Mouse (Mus musculus): ENCODE data around the gene 4933434E20Rik.
A peak's percentile ranks its signal among the peaks of the same experiment; 100 is the strongest.

Gene 4933434E20Rik

DNA sequence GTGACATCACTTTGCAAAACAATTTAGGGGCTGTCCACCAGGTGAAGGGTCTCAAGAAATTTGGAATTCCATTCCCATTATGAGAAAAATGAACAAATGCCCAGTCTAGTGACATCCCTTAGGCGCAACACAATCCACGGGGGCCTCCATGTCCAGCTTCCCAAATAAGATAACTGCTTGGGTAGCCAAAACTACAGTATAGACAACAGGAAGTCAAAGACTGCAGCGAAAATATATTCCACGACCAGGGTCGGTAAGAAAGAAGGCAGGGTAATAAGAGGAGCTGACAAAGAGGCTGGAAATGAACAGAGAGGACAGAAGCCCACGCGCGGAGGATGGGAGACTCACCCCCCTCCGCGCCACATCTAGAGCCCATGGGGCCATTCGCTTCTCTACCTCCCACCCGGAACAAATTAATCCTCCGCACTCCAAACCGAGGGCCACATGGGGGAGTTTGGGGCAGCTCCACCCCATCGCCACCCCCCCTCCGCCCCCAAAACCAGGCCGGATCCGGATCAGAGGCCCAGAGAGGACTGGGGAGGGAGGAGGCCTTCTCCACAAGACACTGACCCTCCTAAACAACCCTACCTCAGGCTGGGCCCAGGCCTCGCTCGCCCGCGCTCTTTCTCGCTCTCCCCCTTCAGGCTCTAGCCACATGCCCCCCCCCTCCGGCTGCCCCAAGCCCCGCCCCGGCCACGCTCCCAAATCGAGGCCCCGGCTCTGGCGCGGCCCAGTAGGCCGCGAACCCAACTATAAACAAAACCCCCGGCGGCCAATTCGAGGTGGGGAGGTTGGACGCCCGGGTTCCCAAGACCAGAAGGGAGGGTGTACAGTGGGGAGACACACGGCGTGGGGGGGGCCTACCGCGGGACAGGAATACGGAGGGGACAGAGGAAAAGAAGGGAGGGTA is at the start of gene 4933434E20Rik:
Gene 4933434E20Rik (plus strand): TSS at position 196 of the 910 bp plus-strand sequence.
- DNase-seq (ENCODE audit: low spot score in 2 of 2) = peak; percentile 37 to 39

DNA sequence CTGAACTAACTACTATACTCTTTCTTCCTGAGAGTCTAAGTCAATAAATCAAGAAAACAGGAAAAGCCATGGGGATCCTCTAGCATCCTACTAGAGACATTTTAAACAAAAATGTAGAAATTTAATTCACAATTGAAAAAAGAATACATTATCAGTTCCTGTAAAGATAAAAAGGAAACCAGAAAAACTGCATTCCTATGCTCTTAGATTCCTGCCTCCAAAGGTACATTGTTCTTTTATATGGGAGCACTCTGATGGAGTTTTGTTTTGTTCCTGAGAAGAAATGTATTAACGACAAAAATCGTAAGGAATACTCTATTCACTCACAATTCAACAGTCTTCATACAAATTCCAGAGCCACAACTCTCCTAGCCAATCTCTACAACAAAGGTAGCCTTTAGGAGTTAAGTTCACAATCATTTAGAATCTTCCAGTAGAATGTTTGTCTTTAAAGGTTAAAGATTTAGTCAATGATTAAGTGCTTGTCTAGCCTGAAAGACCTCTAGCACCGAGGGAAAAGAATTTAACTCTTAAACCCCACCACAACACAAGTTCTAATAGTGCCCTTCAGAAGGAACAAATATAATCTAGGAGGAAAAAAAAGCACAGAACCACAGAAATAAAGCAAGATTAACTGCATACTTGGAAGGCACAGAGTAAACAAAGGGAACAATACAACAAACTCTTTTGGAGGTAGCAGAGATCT is 47.2 kb upstream of the 4933434E20Rik start:
- no peak for DNase-seq (ENCODE audit: low spot score in 2 of 2)

DNA sequence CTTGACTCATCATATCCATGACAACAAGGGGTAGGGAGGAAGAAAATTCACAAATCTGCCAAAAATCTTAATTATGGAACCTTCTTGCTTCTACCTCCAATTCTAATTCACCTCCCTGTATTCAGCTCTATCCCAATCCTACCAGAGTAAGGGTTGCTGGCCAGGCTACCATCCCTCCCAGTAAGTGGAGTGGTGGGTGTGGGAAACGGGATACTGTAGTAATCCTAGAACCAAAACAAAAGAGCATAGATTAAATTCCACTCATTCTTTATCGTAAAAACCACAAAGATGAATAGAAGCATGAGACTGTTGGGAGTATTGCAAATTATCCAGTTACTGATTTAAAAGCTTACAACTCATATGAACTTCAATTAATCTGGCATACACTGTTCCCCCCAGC is 41.1 kb upstream of the 4933434E20Rik start:
- DNase-seq (ENCODE audit: low spot score in 2 of 2) = no peak

DNA sequence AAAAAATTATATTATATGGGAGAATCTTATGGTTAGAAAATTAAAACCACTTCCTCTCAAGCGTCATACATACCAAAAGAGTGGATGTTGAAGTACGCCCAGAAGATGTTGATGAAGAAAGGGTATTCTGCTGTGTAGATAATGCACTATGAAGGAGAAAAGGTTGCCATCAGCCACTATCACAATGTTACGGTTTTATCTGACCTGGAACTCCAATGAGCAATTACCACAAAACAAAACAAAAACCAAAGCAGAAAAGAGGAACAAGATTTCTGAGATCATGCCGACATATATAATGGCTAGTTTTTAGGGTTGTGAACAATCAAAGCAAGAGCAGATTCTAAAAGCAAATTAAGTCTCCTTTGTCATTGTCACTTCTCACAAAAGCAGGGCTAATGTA is 34.8 kb upstream of the 4933434E20Rik start:
- DNase-seq (ENCODE audit: low spot score in 2 of 2) = no peak

DNA sequence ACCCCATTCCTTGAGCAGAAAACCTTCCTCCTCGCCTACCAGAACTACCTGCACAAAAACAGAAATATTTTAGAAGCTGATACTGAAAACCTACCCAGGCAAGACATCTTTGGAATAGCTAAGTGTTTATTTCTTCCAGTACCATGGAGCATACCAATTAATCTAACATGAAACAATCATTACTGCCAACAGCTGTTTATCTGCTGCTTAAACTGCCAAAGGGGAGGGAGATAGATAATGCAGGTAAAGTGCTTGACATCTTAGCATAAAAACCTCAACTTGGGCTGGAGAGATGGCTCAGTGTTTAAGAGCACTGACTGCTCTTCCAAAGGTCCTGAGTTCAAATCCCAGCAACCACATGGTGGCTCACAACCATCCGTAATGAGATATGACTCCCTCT is 16.8 kb upstream of the 4933434E20Rik start:
- no peak for DNase-seq (ENCODE audit: low spot score in 2 of 2)

DNA sequence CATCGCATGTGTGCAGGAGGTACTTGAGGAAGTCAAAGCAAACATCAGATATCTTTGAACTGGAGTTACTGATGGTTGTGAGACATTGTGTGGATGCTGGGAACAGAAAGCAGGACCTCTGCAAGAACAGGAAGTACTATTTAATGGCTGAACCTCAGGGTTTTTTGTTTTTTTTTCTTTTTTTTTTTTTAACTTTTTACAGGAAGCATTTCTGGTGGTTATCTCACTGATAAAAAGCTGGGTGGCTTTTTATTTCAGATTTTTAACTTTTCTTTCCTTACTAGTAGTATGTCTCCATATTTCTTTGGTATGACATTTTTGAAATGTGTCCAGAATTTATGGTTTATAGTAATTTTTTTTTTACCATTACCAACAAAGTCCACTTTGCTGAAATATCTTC is 15.2 kb upstream of the 4933434E20Rik start:
- DNase-seq (ENCODE audit: low spot score in 2 of 2) = no peak

DNA sequence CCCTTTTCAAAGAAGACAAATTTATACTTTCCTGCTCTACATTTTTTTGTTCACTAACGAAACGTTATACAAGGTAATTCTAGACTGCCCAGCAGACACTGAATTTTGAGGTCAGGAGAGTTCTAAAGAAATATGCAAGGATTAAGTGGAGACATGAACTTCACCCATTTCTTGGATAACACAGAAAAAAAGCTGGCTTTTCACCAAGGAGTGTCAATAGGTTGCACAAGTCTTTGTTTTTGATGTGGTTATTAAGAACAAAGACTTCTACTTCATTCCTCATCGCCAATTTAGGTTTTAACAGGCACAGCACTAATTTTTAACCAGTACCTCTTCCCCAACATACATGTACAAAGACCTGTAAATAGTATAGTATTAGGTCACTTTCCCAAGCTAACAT is 1.7 kb upstream of the 4933434E20Rik start:
- DNase-seq (ENCODE audit: low spot score in 2 of 2) = no peak

DNA sequence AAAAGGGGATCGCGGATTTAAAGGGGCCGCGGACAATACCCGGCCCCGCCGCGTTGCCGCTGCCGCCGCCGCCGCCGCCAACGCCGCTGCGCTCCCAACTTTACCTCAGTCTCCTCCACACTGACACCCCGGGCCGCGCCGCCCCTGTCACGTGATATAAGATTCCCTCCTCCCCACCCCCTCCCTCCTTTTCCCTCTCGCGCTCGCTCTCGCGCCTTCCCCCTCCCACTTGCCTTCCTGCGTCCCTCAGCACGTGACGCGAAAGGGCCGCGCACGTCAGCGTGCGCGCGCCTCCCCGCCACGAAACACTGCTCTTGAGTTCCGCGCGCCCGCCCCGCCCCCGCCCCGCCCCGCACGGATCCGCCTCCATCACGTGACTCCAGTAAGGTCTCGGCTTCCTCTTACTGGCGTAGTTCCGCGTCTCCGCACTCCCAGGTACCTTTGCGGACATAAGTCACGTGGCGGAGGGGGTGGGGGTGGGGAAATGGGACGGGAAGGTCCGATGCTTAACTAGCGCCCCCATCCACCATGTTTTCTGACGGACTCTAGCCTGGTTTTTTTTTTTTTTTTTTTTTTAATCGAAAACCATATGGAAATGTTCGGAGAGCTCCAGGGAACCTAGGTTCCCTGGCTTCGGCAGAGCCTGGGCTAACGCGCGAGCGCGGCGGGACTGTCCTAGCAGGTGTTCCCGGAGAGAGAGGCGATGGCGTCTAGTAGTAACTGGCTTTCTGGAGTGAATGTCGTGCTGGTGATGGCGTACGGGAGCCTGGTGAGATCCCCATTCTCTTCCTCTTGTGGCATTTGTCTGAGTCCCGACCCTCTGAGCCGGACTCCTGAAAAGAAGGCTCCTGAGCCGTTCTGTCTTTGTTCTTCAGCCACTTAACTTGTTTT is 1.2 kb downstream of the 4933434E20Rik start, which contains the start of gene Ubap2l:
Gene Ubap2l (minus strand): TSS at position 278 of the 891 bp plus-strand sequence.
- DNase-seq (ENCODE audit: low spot score in 2 of 2) = peak; percentile 87 to 92

DNA sequence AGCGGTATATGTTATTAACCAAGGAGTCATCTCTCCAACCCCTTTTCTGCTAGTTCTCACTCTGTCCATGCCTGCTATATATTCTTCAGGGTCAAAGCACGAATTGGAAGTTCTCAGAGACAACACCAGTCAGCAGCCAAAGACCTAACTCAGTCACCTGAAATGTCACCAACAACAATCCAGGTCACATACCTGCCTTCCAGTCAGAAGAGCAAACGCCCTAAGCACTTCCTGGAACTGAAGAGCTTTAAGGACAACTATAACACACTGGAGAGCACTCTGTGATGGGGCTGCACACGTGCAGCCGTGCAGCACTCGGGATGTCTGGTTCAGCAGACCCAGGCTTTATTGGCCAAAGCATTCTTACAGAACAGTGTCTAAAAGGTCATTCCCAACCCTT is 10.1 kb downstream of the 4933434E20Rik start:
- no peak for DNase-seq (ENCODE audit: low spot score in 2 of 2)

DNA sequence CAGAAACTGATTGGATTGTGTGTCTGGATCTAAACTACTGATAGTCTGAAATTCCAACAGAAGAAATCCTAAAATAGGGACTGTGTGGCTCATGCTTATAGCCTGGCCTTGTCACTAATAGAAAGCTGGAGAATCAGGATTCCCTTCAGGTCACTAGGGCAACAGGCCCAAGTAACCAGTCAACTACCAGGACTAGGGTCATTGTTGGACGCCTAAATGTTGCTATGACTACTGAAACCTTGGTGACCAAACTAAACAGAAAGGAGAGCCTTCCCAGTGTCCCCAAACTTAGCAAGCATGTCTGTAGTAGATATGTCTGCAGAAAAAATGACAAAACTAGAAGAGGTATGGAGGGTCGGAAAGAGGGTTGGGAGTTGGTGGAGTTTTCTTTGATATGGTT is 11.1 kb downstream of the 4933434E20Rik start:
- no peak for DNase-seq (ENCODE audit: low spot score in 2 of 2)

DNA sequence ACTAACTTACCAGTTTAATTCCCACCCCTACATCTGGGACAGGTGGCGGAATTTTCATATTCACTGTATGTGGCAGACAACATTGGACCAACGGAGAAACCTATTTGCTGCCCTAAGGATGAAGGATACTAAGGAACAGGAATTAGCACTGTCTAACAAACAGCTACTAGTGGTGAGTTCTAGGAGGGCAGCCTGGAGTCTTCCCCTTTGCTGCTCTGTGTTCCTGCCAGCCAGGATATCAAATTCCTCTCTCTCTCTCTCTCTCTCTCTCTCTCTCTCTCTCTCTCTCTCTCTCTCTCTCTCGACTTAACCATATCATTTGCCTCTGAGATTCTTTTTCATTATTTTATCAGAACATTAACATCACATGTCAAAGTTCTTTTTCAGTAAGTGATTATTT is 12.9 kb downstream of the 4933434E20Rik start:
- DNase-seq (ENCODE audit: low spot score in 2 of 2) = no peak

DNA sequence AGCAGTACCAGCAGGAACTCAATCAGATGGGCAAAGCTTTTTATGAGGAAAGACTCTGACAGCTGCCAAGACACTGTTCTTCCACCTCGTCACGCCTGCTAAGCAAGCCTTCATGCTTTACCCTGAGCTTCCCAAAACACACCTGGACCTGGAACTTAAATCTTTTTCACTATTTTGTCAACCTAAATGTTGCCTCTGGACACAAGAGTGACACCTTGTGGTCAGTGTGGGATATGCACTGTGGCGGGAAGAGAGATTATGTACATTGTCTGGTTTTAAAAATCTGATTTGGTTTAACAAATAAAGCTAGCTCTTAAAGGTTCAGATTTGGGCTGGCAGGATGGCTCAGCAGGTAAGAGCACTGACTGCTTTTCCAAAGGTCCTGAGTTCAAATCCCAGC is 14.1 kb downstream of the 4933434E20Rik start:
- DNase-seq (ENCODE audit: low spot score in 2 of 2) = no peak

DNA sequence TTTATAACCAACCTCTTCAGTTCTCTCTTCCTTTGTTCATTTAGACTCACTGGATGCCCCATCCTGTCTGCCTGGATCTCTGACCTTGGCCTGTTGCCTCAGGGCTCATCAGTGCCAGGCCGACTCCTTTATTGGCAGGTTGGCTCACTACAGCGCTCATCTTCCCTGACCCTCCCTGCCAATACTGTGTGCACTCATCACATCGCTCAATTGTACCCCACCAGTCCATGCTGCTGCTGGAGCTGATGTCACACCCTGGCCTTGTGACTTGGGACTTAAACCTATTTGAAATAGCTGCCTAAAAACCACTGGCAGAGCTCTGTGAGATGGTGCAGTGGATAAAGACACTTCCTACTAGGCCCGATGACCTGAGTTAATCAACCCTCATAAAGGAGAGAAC is 16.4 kb downstream of the 4933434E20Rik start:
- no peak for DNase-seq (ENCODE audit: low spot score in 2 of 2)

DNA sequence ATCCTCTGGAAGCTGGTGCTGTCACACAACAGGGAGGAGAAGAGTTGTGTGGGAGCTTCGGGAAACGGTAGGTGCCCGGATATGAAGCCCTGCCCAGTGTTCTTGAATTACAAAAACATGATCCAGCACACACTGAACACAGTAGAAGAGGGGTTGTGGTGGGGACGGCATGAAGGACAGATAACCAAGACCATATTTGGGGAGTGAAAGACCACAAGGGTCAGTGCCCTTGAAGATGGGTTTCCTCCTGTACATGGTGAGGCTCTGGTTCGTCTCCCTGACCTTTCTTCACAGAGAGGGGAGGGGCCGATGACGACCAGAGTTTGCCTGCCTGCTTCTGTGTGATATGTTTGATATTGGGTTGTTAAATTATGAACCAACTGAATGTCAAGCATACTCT is 18.3 kb downstream of the 4933434E20Rik start:
- DNase-seq (ENCODE audit: low spot score in 2 of 2) = no peak

DNA sequence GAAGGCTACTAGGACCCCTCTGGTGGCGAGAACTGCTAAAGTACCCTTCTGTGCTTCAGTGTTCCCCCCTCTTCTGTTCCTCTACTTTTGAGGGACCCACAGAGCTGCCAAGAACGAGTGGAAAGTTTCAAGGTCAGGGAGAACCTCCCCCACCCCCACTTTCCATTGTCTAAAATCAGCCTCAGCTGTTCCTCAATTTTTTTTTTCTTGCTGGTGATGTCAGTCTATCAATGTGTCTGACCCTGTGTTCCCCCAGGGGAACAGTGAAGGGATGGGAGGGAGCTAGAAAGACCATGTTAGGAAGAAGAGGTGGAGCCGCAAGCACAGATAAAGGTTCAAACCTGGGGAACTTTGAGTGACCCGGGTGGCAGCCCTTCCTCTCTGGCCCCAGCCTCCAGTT is 20.9 kb downstream of the 4933434E20Rik start, which contains the start of gene Tpm3:
Gene Tpm3 (plus strand): TSS at position 356 of the 400 bp plus-strand sequence.
- DNase-seq (ENCODE audit: low spot score in 2 of 2) = no peak

DNA sequence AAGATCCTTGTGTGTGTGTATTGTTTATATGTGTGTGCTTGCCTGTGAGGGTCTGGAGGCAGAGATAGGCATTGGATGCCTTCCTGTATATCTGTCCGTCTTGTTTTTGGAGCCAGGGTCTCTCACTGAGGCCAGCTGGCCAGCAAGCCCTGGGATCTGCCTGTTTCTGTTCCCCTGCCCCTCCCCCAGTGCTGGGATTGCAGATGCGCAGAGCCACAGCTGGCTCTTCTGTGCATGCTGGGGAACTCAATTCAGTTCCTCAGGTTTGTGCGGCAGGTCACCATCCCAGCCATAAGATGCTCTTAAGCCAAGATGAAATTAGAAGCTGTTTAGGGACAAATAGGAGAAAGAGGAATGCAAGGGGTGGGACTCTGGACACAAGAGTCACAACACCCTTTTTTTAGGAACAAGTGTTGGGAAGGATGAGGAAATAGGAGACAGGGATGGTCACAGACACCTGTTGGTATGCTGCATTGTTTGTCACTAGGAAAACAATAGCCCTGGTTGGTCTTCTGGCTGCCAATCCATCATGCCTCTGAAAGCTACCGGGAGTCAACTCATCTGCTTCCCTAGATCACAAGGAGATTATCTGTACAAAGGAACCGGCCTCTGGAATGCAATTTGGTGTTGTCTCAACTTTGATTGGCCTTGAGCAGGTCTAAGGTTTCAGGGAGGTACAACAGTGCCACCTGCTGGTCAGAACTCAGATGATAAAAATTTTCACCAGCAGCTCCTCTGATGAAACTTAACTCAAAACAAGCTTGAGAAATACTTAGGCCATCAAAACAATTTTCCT is 25.7 kb downstream of the 4933434E20Rik start:
- peak in 1 of 2 experiments; percentile 77 for DNase-seq (ENCODE audit: low spot score in 2 of 2)

DNA sequence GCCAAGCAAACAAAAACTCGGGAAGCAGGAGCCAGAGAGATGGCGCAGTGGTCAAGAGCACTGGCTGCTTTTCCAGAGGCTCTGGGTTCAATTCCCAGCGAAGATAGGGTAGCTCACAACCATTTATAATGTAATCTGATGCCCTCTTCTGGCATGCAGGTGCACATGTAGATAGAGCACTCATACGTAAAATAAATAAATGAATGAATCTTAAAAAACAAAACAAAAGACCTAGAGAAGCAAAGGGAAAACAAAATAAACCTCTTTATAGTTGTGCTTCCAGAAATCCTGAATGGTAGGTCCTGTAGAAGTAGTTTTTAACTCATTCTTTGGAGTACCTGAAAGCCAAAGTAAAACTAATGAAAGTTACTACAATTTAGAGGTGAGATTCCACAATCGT is 26.8 kb downstream of the 4933434E20Rik start:
- no peak for DNase-seq (ENCODE audit: low spot score in 2 of 2)

DNA sequence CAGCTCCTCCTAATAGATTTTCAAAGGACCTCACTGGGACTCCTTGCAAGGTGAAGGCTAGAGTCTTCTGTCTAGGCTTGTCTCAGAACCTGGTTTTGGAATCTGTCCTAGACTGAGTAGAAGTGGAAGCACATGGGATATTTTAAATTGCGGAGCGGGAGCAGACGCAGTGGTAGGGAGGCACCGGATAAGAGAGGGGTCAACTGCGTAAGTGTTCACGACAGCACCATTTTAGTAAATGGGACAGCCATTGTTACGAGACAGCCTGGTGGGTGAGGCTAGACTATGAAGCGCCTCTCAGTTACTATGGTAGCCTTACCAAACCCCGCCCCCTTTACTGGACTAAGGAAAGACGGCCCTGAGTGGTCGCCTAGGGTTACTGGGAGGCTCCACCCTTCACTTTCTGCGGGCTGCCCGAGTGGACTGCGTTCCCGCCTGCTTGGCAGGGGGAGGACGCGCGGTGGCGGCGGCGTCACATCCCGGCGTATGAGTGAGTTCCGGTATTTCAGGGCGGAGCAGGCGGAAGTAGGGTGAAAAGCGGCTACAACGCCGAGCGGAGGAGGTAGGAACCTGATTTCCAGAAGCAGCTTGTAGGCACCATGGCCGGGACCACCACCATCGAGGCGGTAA is 27.8 kb downstream of the 4933434E20Rik start:
- DNase-seq (ENCODE audit: low spot score in 2 of 2) = peak; percentile 86

DNA sequence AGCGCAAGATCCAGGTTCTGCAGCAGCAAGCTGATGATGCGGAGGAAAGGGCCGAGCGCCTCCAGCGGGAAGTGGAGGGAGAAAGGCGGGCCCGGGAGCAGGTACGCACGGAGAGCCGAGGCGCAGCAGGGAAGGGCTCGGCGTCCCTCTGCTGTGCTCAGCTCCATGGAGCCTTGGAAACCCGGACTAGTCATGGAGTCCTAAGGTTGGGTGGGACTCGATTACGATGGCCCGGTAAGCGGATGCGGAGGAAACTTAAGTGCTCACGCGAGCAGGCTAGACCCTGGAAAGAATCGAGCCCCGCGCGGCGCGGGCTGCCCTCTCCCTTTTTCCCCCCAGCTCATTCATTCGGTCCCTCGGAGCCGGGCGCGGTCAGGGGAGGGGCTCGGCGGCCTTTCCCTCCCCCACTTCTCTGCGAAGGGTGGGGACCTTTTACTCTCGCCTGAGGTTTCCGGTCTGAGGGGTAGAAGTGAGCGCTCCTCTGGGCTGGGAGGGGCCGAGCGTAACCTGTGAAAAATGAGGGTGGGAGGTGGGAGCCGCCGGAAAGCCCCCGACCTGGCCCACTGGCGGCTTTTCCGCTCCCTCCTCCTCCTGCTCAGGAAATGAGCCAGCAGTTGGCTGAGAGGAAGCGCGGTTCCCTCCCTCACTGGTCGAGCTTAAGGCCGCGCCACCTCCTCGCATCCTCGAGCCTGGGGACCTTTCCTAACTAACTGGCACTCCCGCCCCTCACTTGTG is 28.5 kb downstream of the 4933434E20Rik start:
- DNase-seq (ENCODE audit: low spot score in 2 of 2) = peak; percentile 53 to 57

DNA sequence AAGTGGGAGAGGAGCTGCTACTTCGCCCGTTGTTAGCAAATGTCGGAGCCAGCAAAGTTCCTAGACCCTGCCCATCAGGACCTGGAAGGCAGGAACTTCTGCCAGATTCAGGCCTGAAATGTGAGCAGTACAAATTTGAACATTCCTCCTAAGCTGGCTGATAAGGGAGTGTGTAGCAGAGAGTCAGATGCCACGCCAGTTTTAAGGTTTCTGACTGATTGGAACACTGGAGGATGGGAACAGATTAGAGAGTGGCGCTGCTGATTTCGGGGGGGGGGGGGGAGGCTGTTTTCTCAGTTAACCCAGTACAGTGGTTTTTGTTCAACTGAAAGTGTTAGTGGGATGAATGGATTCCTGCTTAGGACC is 29.0 kb downstream of the 4933434E20Rik start:
- DNase-seq (ENCODE audit: low spot score in 2 of 2) = no peak

All from frontal cortex, postnatal 14 days (tissue).